Mouse (Mus musculus) ES-E14 (cell line): ENCODE measurements around the gene Rtp2.

Experiments
- HCFC1 ChIP-seq: IDR thresholded peaks from 2 replicates; pipeline ENCODE4 v1.6.1; 2012; ENCODE audit warnings: low read length, inconsistent platforms, borderline replicate concordance; ENCODE audit not compliant: insufficient read depth
- MAFK ChIP-seq: IDR thresholded peaks from 2 replicates; pipeline ENCODE4 v1.6.1; 2014; ENCODE audit warnings: mild to moderate bottlenecking, low read depth, low read length, inconsistent platforms; ENCODE audit not compliant: insufficient read depth
- ZC3H11A ChIP-seq: IDR thresholded peaks from 2 replicates; pipeline ENCODE4 v1.6.1; 2012; ENCODE audit warnings: low read depth, mild to moderate bottlenecking, inconsistent platforms, low read length, borderline replicate concordance

GRCm38 (mm10) chr16:23897984-23898586 is 34.1 kb downstream of the Rtp2 start:
- TF ChIP-seq MAFK, result no peak
- TF ChIP-seq ZC3H11A, result peak; percentile 35; the same call in 1 of the 2 replicates
- TF ChIP-seq HCFC1, result no peak
